Mouse (Mus musculus) cortical plate, adult 2 months (tissue): ENCODE results near the gene Ppp4r3b.

Source experiments
- CTCF ChIP-seq: fragments of 200-500 bp; IDR thresholded peaks from 2 replicates; pipeline ENCODE4 v1.5.1; 2011; ENCODE audit warnings: mild to moderate bottlenecking, control low read depth, low read length; ENCODE audit not compliant: insufficient read depth; ENCODE audit errors: extremely low read depth
- POLR2A ChIP-seq: fragments of 200-500 bp; IDR thresholded peaks from 2 replicates; pipeline ENCODE4 v1.6.1; 2011; ENCODE audit warnings: mild to moderate bottlenecking, low read length, control low read depth; ENCODE audit not compliant: insufficient read depth; ENCODE audit errors: extremely low read depth

DNA sequence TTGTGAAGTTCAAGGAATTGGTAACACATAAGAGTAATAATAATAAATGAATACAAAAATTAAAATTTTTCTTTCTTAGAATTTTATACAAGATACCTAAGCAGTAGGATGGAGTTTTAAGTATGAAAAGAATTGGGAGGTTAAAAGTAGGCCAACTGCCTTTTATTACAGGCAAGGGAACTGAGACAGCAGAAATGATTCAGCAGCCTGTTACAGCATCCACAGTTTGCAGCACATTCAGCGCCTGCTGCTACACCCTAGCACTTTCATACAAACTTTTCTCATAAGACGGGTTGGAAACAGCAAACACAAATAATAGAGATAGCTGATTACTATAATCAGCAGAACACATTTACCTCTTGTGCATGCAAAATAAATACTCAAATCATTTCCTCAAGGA is 37.1 kb downstream of the Ppp4r3b start:
- TF ChIP-seq POLR2A (no peak), CTCF (no peak)
